In genomic region chr6:52713104-52713896, GRCm38 (mm10) we compare ENCODE assay signal across 8 mouse cellular contexts. TPM values are rescaled to one million over a fixed set of nuclear protein-coding genes. Genes with fewer than 3 reads are reported as not detected.
A peak's percentile ranks its signal among the peaks of the same experiment; 100 is the strongest.
DNase-seq lines count a peak whose midpoint lies in the region; ATAC-seq and TF ChIP-seq lines count a peak whose summit lies in the region.

Tax1bp1 (plus strand) TSS chr6:52713729.

- H3K4me1 ChIP-seq in CH12.LX (ENCODE audit: control insufficient read depth in 1 of 2, insufficient read depth in 2 of 2), result peaks cover 2 to 18% of the 10 kb centered on the region in 2 experiments; a peak in 3 of 4 replicates
- peaks cover 14% of the 10 kb centered on the region for H3K4me1 ChIP-seq in forebrain, embryonic 10.5 days
- peaks cover 0 to 9% of the 10 kb centered on the region in 2 experiments; a peak in 2 of 4 replicates for H3K4me1 ChIP-seq in heart, embryonic 14.5 days (ENCODE audit: control insufficient read depth in 2 of 2, insufficient read depth in 2 of 2, low read length in 2 of 2)
- peaks cover 3% of the 10 kb centered on the region; the same call in 1 of the 2 replicates for H3K4me1 ChIP-seq in liver, embryonic 11.5 days (replicated peaks; ENCODE audit: control insufficient read depth, insufficient read depth, low read length)

- dilution Hi-C loops in CH12.LX (cut with MboI; ENCODE audit: extremely low pct_ligation_motif_present, extremely low pct_unique_long_range_greater_than_20kb, low sequenced_read_pairs), result no loop called here

- no peak for TF ChIP-seq RAD21 in CH12.LX (IDR thresholded peaks at IDR 0.05; ENCODE audit: low read depth, low read length)

- DNase-seq in CH12.LX (ENCODE audit: extremely low read depth), result peak; percentile 94
- peak; percentile 87 for DNase-seq in c-Kit-positive CD71-negative TER-119-negative erythroid progenitor cells, embryonic 14.5 days (ENCODE audit: low read depth)
- DNase-seq in forebrain, embryonic 10.5 days (ENCODE audit: extremely low spot score, low spot score), result peak; percentile 94
- peak; percentile 96 for DNase-seq in kidney, postnatal 10 days
- DNase-seq in liver, embryonic 11.5 days (ENCODE audit: low spot score), result peak; percentile 92
- peak; percentile 96 for DNase-seq in splenic B cell, adult 2 months (ENCODE audit: low read depth, low spot score)

- WGBS in forebrain, embryonic 10.5 days, result 4% methylated on average over 38 of the region's 38 CpGs
- WGBS in heart, embryonic 14.5 days, result 4% methylated on average over 38 of the region's 38 CpGs
- WGBS in liver, embryonic 11.5 days, result 2% methylated on average over 38 of the region's 38 CpGs

- peak within 1 kb of the TSS; percentile 81 to 98 (median 86) for H3K4me3 ChIP-seq in CH12.LX (replicated peaks in 1 of 3; ENCODE audit: low read depth in 2 of 3, low read length in 2 of 3, poor library complexity in 1 of 3)
- peak within 1 kb of the TSS; percentile 97 for H3K4me3 ChIP-seq in forebrain, embryonic 10.5 days
- H3K4me3 ChIP-seq in heart, embryonic 14.5 days (ENCODE audit: control insufficient read depth in 1 of 2, insufficient read depth in 1 of 2, low read depth in 1 of 2, low read length in 2 of 2), result peak within 1 kb of the TSS; percentile 73 to 99
- peak within 1 kb of the TSS; percentile 79 for H3K4me3 ChIP-seq in liver, embryonic 11.5 days (ENCODE audit: low read depth, low read length)
- H3K4me3 ChIP-seq in myocyte, result peak within 1 kb of the TSS; percentile 84

- peak; percentile 90 for ATAC-seq in heart, embryonic 14.5 days (ENCODE audit: insufficient number of reproducible peaks, insufficient read depth, low FRiP score, low read depth)
- peak; percentile 98 for ATAC-seq in liver, embryonic 11.5 days (replicated peaks; ENCODE audit: low FRiP score)

- peak within 1 kb of the TSS; percentile 90 for H3K9ac ChIP-seq in CH12.LX (ENCODE audit: insufficient read depth, low read depth)
- peak within 1 kb of the TSS; percentile 84 for H3K9ac ChIP-seq in heart, embryonic 14.5 days (ENCODE audit: low read length)
- peak within 1 kb of the TSS; percentile 76 for H3K9ac ChIP-seq in liver, embryonic 11.5 days (ENCODE audit: low read depth, low read length)

- H3K27me3 ChIP-seq in CH12.LX (replicated peaks), result no peaks in the 10 kb centered on the region
- H3K27me3 ChIP-seq in forebrain, embryonic 10.5 days (ENCODE audit: poor library complexity, severe bottlenecking), result no peaks in the 10 kb centered on the region
- no peaks in the 10 kb centered on the region for H3K27me3 ChIP-seq in heart, embryonic 14.5 days (ENCODE audit: control insufficient read depth, insufficient read depth, low read length)
- H3K27me3 ChIP-seq in liver, embryonic 11.5 days (replicated peaks; ENCODE audit: control insufficient read depth, insufficient read depth, low read length), result no peaks in the 10 kb centered on the region
- no peaks in the 10 kb centered on the region for H3K27me3 ChIP-seq in myocyte (ENCODE audit: control insufficient read depth, insufficient read depth, insufficient read length)
- no peaks in the 10 kb centered on the region for H3K27me3 ChIP-seq in splenic B cell, adult 2 months (ENCODE audit: control insufficient read depth, insufficient read depth, low read length, poor library complexity, severe bottlenecking)

- TF ChIP-seq POLR2A in CH12.LX (IDR thresholded peaks at IDR 0.05; ENCODE audit: low read depth, low read length), result peak; percentile 74
- peak; percentile 97 for TF ChIP-seq POLR2A in myocyte (IDR thresholded peaks at IDR 0.05; ENCODE audit: insufficient read length, low read depth)

- no peak for TF ChIP-seq CTCF in CH12.LX (conservative IDR thresholded peaks at IDR 0.05 in 1 of 2, IDR thresholded peaks at IDR 0.05 in 1 of 2; ENCODE audit: low read depth in 2 of 2, low read length in 2 of 2)

- peak within 1 kb of the TSS; percentile 86 for H3ac ChIP-seq in myocyte (ENCODE audit: control insufficient read depth, insufficient read length)

- no peaks in the 10 kb centered on the region for H3K36me3 ChIP-seq in CH12.LX (replicated peaks in 1 of 2; ENCODE audit: control insufficient read depth in 1 of 2, insufficient read depth in 1 of 2, low read length in 1 of 2)
- H3K36me3 ChIP-seq in forebrain, embryonic 10.5 days (replicated peaks), result no peaks in the 10 kb centered on the region
- no peaks in the 10 kb centered on the region for H3K36me3 ChIP-seq in heart, embryonic 14.5 days (ENCODE audit: control insufficient read depth, insufficient read depth, low read length)
- no peaks in the 10 kb centered on the region for H3K36me3 ChIP-seq in liver, embryonic 11.5 days (ENCODE audit: control insufficient read depth, insufficient read depth, low read length)
- H3K36me3 ChIP-seq in myocyte (ENCODE audit: control insufficient read depth, insufficient read depth), result no peaks in the 10 kb centered on the region
- no peaks in the 10 kb centered on the region for H3K36me3 ChIP-seq in splenic B cell, adult 2 months (ENCODE audit: control insufficient read depth, insufficient read depth, low read length, poor library complexity, severe bottlenecking)

- no peak for TF ChIP-seq EP300 in CH12.LX (IDR thresholded peaks at IDR 0.05; ENCODE audit: low read length)

- H3K4me2 ChIP-seq in CH12.LX (ENCODE audit: insufficient read depth, low read depth, poor library complexity, severe bottlenecking) (peak within 1 kb of the TSS; percentile 92; the same call in 1 of the 2 replicates), myocyte (ENCODE audit: low read depth) (peak within 1 kb of the TSS; percentile 85)
- peak within 1 kb of the TSS; percentile 73 for H3K4me2 ChIP-seq in heart, embryonic 14.5 days (ENCODE audit: low read length)
- H3K4me2 ChIP-seq in liver, embryonic 11.5 days, result peak within 1 kb of the TSS; percentile 62

- H3K79me2 ChIP-seq in CH12.LX (replicated peaks; ENCODE audit: control insufficient read depth, extremely low read depth, insufficient read depth, poor library complexity, severe bottlenecking) (peaks cover 32% of the 10 kb centered on the region), myocyte (ENCODE audit: control insufficient read depth, insufficient read depth) (peaks cover 46% of the 10 kb centered on the region)

- H3K27ac ChIP-seq in CH12.LX (ENCODE audit: insufficient read depth, low read depth), result peak within 1 kb of the TSS; percentile 56
- H3K27ac ChIP-seq in forebrain, embryonic 10.5 days, result peak within 1 kb of the TSS; percentile 92
- peak within 1 kb of the TSS; percentile 88 to 91 for H3K27ac ChIP-seq in heart, embryonic 14.5 days (replicated peaks in 1 of 2; ENCODE audit: control insufficient read depth in 1 of 2, insufficient read depth in 1 of 2, low read depth in 2 of 2, low read length in 2 of 2)
- H3K27ac ChIP-seq in liver, embryonic 11.5 days (ENCODE audit: low read depth, low read length), result peak within 1 kb of the TSS; percentile 77

- H3K9me3 ChIP-seq in CH12.LX (replicated peaks; ENCODE audit: low read length), result no peaks in the 10 kb centered on the region
- no peaks in the 10 kb centered on the region for H3K9me3 ChIP-seq in forebrain, embryonic 10.5 days
- no peaks in the 10 kb centered on the region for H3K9me3 ChIP-seq in heart, embryonic 14.5 days (ENCODE audit: control insufficient read depth, low read length)
- H3K9me3 ChIP-seq in liver, embryonic 11.5 days (ENCODE audit: control insufficient read depth, low read length), result no peaks in the 10 kb centered on the region

- in situ Hi-C loops in CH12.LX (cut with MboI; ENCODE audit: low pct_ligation_motif_present, low pct_unique_long_range_greater_than_20kb, low sequenced_read_pairs), result no loop called here

TF ChIP-seq in CH12.LX, 34 proteins besides CTCF, POLR2A, EP300 and RAD21 (continues in another document):
- TF ChIP-seq CHD1 (IDR thresholded peaks at IDR 0.05; ENCODE audit: low read depth, low read length) (0 out of 2 replicates have a peak, but pooled peaks have one; percentile 78), ETS1 (conservative IDR thresholded peaks at IDR 0.05; ENCODE audit: low read depth, low read length) (peak; percentile 63), SIN3A (IDR thresholded peaks at IDR 0.05; ENCODE audit: low read length) (peak; percentile 46), HCFC1 (IDR thresholded peaks at IDR 0.05; ENCODE audit: low read depth, low read length) (peak; percentile 73), PAX5 (IDR thresholded peaks at IDR 0.05; ENCODE audit: low read length) (no peak), TCF12 (IDR thresholded peaks at IDR 0.05; ENCODE audit: low read depth, low read length) (peak; percentile 59; the same call in 1 of the 2 replicates), BHLHE40 (IDR thresholded peaks at IDR 0.05; ENCODE audit: low read depth, low read length) (no peak; the same call in 1 of the 2 replicates), ZC3H11A (IDR thresholded peaks at IDR 0.05; ENCODE audit: low read depth, low read length) (no peak), ELF1 (IDR thresholded peaks at IDR 0.05; ENCODE audit: low read depth, low read length) (peak; percentile 95), USF2 (conservative IDR thresholded peaks at IDR 0.05; ENCODE audit: low read depth, low read length) (no peak), USF1 (IDR thresholded peaks at IDR 0.05; ENCODE audit: low read depth, low read length) (no peak)

TF ChIP-seq in myocyte, 11 proteins besides CTCF, POLR2A, EP300 and RAD21:
- TF ChIP-seq TCF3 (IDR thresholded peaks at IDR 0.05; ENCODE audit: insufficient read length, low read depth), result no peak
- no peak for TF ChIP-seq MYOG (IDR thresholded peaks at IDR 0.05; ENCODE audit: control insufficient read depth in 1 of 3, insufficient read depth in 1 of 3, insufficient read length in 2 of 3, low read depth in 2 of 3)
- TF ChIP-seq POLR2AphosphoS2 (IDR thresholded peaks at IDR 0.05; ENCODE audit: insufficient read length, low read depth), result peak; percentile 99
- no peak for TF ChIP-seq USF1 (IDR thresholded peaks at IDR 0.05; ENCODE audit: low read depth)
- peak in 1 of 3 experiments; percentile 6 for TF ChIP-seq MYOD1 (IDR thresholded peaks at IDR 0.05; ENCODE audit: control insufficient read depth in 1 of 3, insufficient read length in 2 of 3, low read depth in 2 of 3)
- no peak for TF ChIP-seq SRF (IDR thresholded peaks at IDR 0.05; ENCODE audit: control insufficient read depth, insufficient read length, low read depth)
- no peak for TF ChIP-seq E2F4 (IDR thresholded peaks at IDR 0.05; ENCODE audit: insufficient read depth)
- TF ChIP-seq REST (IDR thresholded peaks at IDR 0.05; ENCODE audit: insufficient read depth, insufficient read length), result no peak
- no peak for TF ChIP-seq MAX (IDR thresholded peaks at IDR 0.05; ENCODE audit: low read depth)
- no peak for TF ChIP-seq TCF12 (IDR thresholded peaks at IDR 0.05; ENCODE audit: insufficient read depth, poor library complexity, severe bottlenecking)

RNA-seq across cellular contexts. Expression of gene Tax1bp1, which starts in this region (rescaled TPM):
- 42.2 and 42.9 TPM in 2 replicates for total RNA-seq in CH12.LX (2012; rRNA removed)
- 61.6 and 68.3 TPM in 2 replicates for total RNA-seq in CH12.LX (2014; rRNA removed)
- polyA plus RNA-seq in CH12.LX (2012; ENCODE audit: insufficient read length, low read depth), result 61.7 and 62.6 TPM in 2 replicates
- polyA plus RNA-seq in forebrain, embryonic 10.5 days (2016; fragmentation: Nextera tagmentation; extraction: Ambion mirVana), result 115 and 123 TPM in 2 replicates
- polyA plus RNA-seq in heart, embryonic 14.5 days (2014; fragmentation: Nextera tagmentation; extraction: Ambion mirVana), result 116 and 118 TPM in 2 replicates
- 83.2 and 90.2 TPM in 2 replicates for polyA plus RNA-seq in liver, embryonic 11.5 days (2014; fragmentation: Nextera tagmentation; extraction: Ambion mirVana)
- 25.1 TPM for polyA plus RNA-seq in myocyte (2012; fragmentation: generic; extraction: Trizol)

Comparison
In these comparisons a context has a peak if more than half of its experiments do, and no peak if none do; other contexts are left out.
1. Peak in every context shown above with its lines: DNase-seq, ATAC-seq, H3K4me3 ChIP-seq and H3K27ac ChIP-seq.